Mouse (Mus musculus): ENCODE measurements around the gene Pigk. TPM values are rescaled to one million over a fixed set of nuclear protein-coding genes. Genes with fewer than 3 reads are reported as not detected.
"Not testable (repeated sequence)": the region's sequence is repeated elsewhere in the genome, so short reads cannot be mapped to it uniquely, and the experiment has no call there.

Gene Pigk
- polyA plus RNA-seq, 1 experiment from 2014 or later, result 40.9 TPM

- 64% methylated on average over 8 of the region's 8 CpGs for WGBS
Observed at GRCm38 (mm10) chr3:152699261-152699660, 14.6 kb upstream of the Pigk start.

GRCm38 (mm10) chr3:152701536-152701935 is 12.4 kb upstream of the Pigk start:
- H3K9ac ChIP-seq (ENCODE audit: low read length); H3K4me2 ChIP-seq (replicated peaks; ENCODE audit: low read depth); DNase-seq (ENCODE audit: low spot score); H3K4me3 ChIP-seq (ENCODE audit: low read depth, low read length); H3K9me3 ChIP-seq (ENCODE audit: control insufficient read depth, low read length); H3K27me3 ChIP-seq (ENCODE audit: control insufficient read depth, insufficient read depth, low read length); H3K36me3 ChIP-seq (ENCODE audit: control insufficient read depth, insufficient read depth, low read length); H3K4me1 ChIP-seq (replicated peaks; ENCODE audit: control insufficient read depth, insufficient read depth); H3K27ac ChIP-seq (replicated peaks): not testable (repeated sequence)
- WGBS, result 92% methylated on average over 8 of the region's 8 CpGs
- ATAC-seq (ENCODE audit: low FRiP score, low TSS enrichment), result peak; percentile 64; the same call in 1 of the 2 replicates

More at GRCm38 (mm10) chr3:152699261-152699660, 14.6 kb upstream of the Pigk start:
- Histone ChIP-seq H3K27ac (replicated peaks) (no peak overlapping the region), H3K9me3 (ENCODE audit: control insufficient read depth, low read length) (no peaks in the 10 kb centered on the region), H3K4me3 (ENCODE audit: low read depth, low read length) (no peak overlapping the region), H3K9ac (ENCODE audit: low read length) (no peak overlapping the region), H3K4me2 (replicated peaks; ENCODE audit: low read depth) (no peak overlapping the region), H3K27me3 (ENCODE audit: control insufficient read depth, insufficient read depth, low read length) (no peaks in the 10 kb centered on the region), H3K4me1 (replicated peaks; ENCODE audit: control insufficient read depth, insufficient read depth) (no peaks in the 10 kb centered on the region), H3K36me3 (ENCODE audit: control insufficient read depth, insufficient read depth, low read length) (no peaks in the 10 kb centered on the region)
- ATAC-seq (ENCODE audit: low FRiP score, low TSS enrichment), result no peak
- TF ChIP-seq CTCF (IDR thresholded peaks at IDR 0.05; ENCODE audit: low read depth) (no peak), EP300 (optimal IDR thresholded peaks at IDR 0.05) (no peak)
- no peak for DNase-seq (ENCODE audit: low spot score)

GRCm38 (mm10) chr3:152702274-152702843 is 11.5 kb upstream of the Pigk start:
- Histone ChIP-seq H3K4me1 (replicated peaks; ENCODE audit: control insufficient read depth, insufficient read depth) (no peaks in the 10 kb centered on the region), H3K36me3 (ENCODE audit: control insufficient read depth, insufficient read depth, low read length) (no peaks in the 10 kb centered on the region), H3K27me3 (ENCODE audit: control insufficient read depth, insufficient read depth, low read length) (no peaks in the 10 kb centered on the region), H3K4me2 (replicated peaks; ENCODE audit: low read depth) (no peak overlapping the region), H3K4me3 (ENCODE audit: low read depth, low read length) (no peak overlapping the region), H3K9ac (ENCODE audit: low read length) (no peak overlapping the region), H3K27ac (replicated peaks) (no peak overlapping the region), H3K9me3 (ENCODE audit: control insufficient read depth, low read length) (no peaks in the 10 kb centered on the region)
- ATAC-seq (ENCODE audit: low FRiP score, low TSS enrichment), result no peak
- no peak for DNase-seq (ENCODE audit: low spot score)
- 53% methylated on average over 8 of the region's 8 CpGs for WGBS
- TF ChIP-seq EP300 (optimal IDR thresholded peaks at IDR 0.05) (no peak), CTCF (IDR thresholded peaks at IDR 0.05; ENCODE audit: low read depth) (no peak)

GRCm38 (mm10) chr3:152705826-152706225 is 8.1 kb upstream of the Pigk start:
- Histone ChIP-seq H3K27ac (replicated peaks) (no peak overlapping the region), H3K36me3 (ENCODE audit: control insufficient read depth, insufficient read depth, low read length) (no peaks in the 10 kb centered on the region), H3K27me3 (ENCODE audit: control insufficient read depth, insufficient read depth, low read length) (no peaks in the 10 kb centered on the region), H3K4me1 (replicated peaks; ENCODE audit: control insufficient read depth, insufficient read depth) (no peaks in the 10 kb centered on the region), H3K9me3 (ENCODE audit: control insufficient read depth, low read length) (no peaks in the 10 kb centered on the region), H3K4me2 (replicated peaks; ENCODE audit: low read depth) (no peak overlapping the region), H3K4me3 (ENCODE audit: low read depth, low read length) (no peak overlapping the region), H3K9ac (ENCODE audit: low read length) (no peak overlapping the region)
- TF ChIP-seq EP300 (optimal IDR thresholded peaks at IDR 0.05) (no peak), CTCF (IDR thresholded peaks at IDR 0.05; ENCODE audit: low read depth) (no peak)
- DNase-seq (ENCODE audit: low spot score) (no peak), ATAC-seq (ENCODE audit: low FRiP score, low TSS enrichment) (no peak)
- WGBS, result 76% methylated on average over 5 of the region's 5 CpGs

- Histone ChIP-seq H3K4me2 (replicated peaks; ENCODE audit: low read depth) (no peak overlapping the region), H3K9ac (ENCODE audit: low read length) (no peak overlapping the region), H3K27ac (replicated peaks) (no peak overlapping the region), H3K9me3 (ENCODE audit: control insufficient read depth, low read length) (no peaks in the 10 kb centered on the region), H3K27me3 (ENCODE audit: control insufficient read depth, insufficient read depth, low read length) (no peaks in the 10 kb centered on the region), H3K36me3 (ENCODE audit: control insufficient read depth, insufficient read depth, low read length) (no peaks in the 10 kb centered on the region), H3K4me3 (ENCODE audit: low read depth, low read length) (no peak overlapping the region), H3K4me1 (replicated peaks; ENCODE audit: control insufficient read depth, insufficient read depth) (no peaks in the 10 kb centered on the region)
- DNase-seq (ENCODE audit: low spot score), result no peak
- ATAC-seq (ENCODE audit: low FRiP score, low TSS enrichment), result no peak
- WGBS, result 86% methylated on average over 2 of the region's 2 CpGs
- TF ChIP-seq CTCF (IDR thresholded peaks at IDR 0.05; ENCODE audit: low read depth) (no peak), EP300 (optimal IDR thresholded peaks at IDR 0.05) (no peak)
Observed at GRCm38 (mm10) chr3:152706901-152707300, 7.0 kb upstream of the Pigk start.

GRCm38 (mm10) chr3:152707321-152707823 is 6.5 kb upstream of the Pigk start:
- DNase-seq (ENCODE audit: low spot score) (no peak), ATAC-seq (ENCODE audit: low FRiP score, low TSS enrichment) (no peak)
- Histone ChIP-seq H3K4me2 (replicated peaks; ENCODE audit: low read depth) (no peak overlapping the region), H3K27me3 (ENCODE audit: control insufficient read depth, insufficient read depth, low read length) (no peaks in the 10 kb centered on the region), H3K9me3 (ENCODE audit: control insufficient read depth, low read length) (no peaks in the 10 kb centered on the region), H3K36me3 (ENCODE audit: control insufficient read depth, insufficient read depth, low read length) (no peaks in the 10 kb centered on the region), H3K9ac (ENCODE audit: low read length) (no peak overlapping the region), H3K4me1 (replicated peaks; ENCODE audit: control insufficient read depth, insufficient read depth) (no peaks in the 10 kb centered on the region), H3K4me3 (ENCODE audit: low read depth, low read length) (no peak overlapping the region), H3K27ac (replicated peaks) (no peak overlapping the region)
- no peak for TF ChIP-seq CTCF (IDR thresholded peaks at IDR 0.05; ENCODE audit: low read depth)
- no peak for TF ChIP-seq EP300 (optimal IDR thresholded peaks at IDR 0.05)
- 70% methylated on average over 5 of the region's 5 CpGs for WGBS

All from stomach, postnatal 0 days (tissue).